Mouse (Mus musculus) cortical plate, adult 2 months (tissue): ENCODE results near the gene Cnot1.

ENCODE experiments used
- CTCF ChIP-seq: fragments of 200-500 bp; IDR thresholded peaks from 2 replicates; pipeline ENCODE4 v1.5.1; 2011; ENCODE audit warnings: mild to moderate bottlenecking, control low read depth, low read length; ENCODE audit not compliant: insufficient read depth; ENCODE audit errors: extremely low read depth
- POLR2A ChIP-seq: fragments of 200-500 bp; IDR thresholded peaks from 2 replicates; pipeline ENCODE4 v1.6.1; 2011; ENCODE audit warnings: mild to moderate bottlenecking, low read length, control low read depth; ENCODE audit not compliant: insufficient read depth; ENCODE audit errors: extremely low read depth

- TF ChIP-seq POLR2A (peak; percentile 57; the same call in 1 of the 2 replicates), CTCF (peak; percentile 66)
These were observed 93.9 kb downstream of the Cnot1 start for GRCm38 (mm10) chr8:95713100-95714010.
